Mouse (Mus musculus) stomach, postnatal 0 days (tissue): ENCODE measurements at regions not wholly inside any gene's neighbourhood (a gene's known extent, or its start where the extent isn't known, plus 50 kb on each side); places are given as distances from the start of the nearest gene placed in this dataset.

ENCODE experiments used
- CTCF ChIP-seq: IDR thresholded peaks from 2 replicates; pipeline ENCODE4 v1.5.1; 2016; ENCODE audit warnings: antibody characterized with exemption, low read depth, mild to moderate bottlenecking, moderate library complexity
- EP300 ChIP-seq: optimal IDR thresholded peaks from 2 replicates; pipeline ENCODE3; 2016; ENCODE audit warnings: antibody characterized with exemption

GRCm38 (mm10) chr8:40124402-40124801, 550.5 kb upstream of the Adam24 start:
- TF ChIP-seq CTCF = no peak
- no peak for TF ChIP-seq EP300
